Mouse (Mus musculus) stomach, embryonic 15.5 days (tissue): ENCODE data around the gene Pigz. TPM values are rescaled to one million over a fixed set of nuclear protein-coding genes. Genes with fewer than 3 reads are reported as not detected.

Experiments used
- ATAC-seq: fragments of 200-750 bp; cut with Nextera tagmentation; 2 replicates; pipeline ENCODE4 v1.8.0; 2017; ENCODE audit warnings: low read depth, moderate number of reproducible peaks, moderate TSS enrichment; ENCODE audit not compliant: insufficient read depth, low FRiP score
- H3K27ac ChIP-seq: fragments of 300-500 bp; sonication (generic); 2 replicates; pipeline ENCODE4 v1.5.1; 2015; ENCODE audit warnings: mild to moderate bottlenecking, inconsistent platforms
- H3K27me3 ChIP-seq: fragments of 300-500 bp; sonication (generic); replicated peaks from 2 replicates; pipeline ENCODE4 v1.6.1; 2015; ENCODE audit warnings: inconsistent platforms
- H3K36me3 ChIP-seq: fragments of 300-500 bp; sonication (generic); 2 replicates; pipeline ENCODE4 v1.6.1; 2015; ENCODE audit warnings: inconsistent platforms
- H3K4me1 ChIP-seq: fragments of 300-500 bp; sonication (generic); 2 replicates; pipeline ENCODE4 v1.6.1; 2015; ENCODE audit warnings: inconsistent platforms
- H3K4me2 ChIP-seq: fragments of 300-500 bp; sonication (generic); 2 replicates; pipeline ENCODE4 v1.6.1; 2015; ENCODE audit warnings: mild to moderate bottlenecking, inconsistent platforms
- H3K4me3 ChIP-seq: fragments of 300-500 bp; sonication (generic); replicated peaks from 2 replicates; pipeline ENCODE4 v1.5.1; 2015; ENCODE audit warnings: inconsistent platforms
- H3K9ac ChIP-seq: fragments of 300-500 bp; sonication (generic); 2 replicates; pipeline ENCODE4 v1.6.1; 2015; ENCODE audit warnings: inconsistent platforms
- H3K9me3 ChIP-seq: fragments of 300-500 bp; sonication (generic); 2 replicates; pipeline ENCODE4 v1.6.1; 2016; ENCODE audit warnings: inconsistent platforms
- WGBS: fragments of 180-500 bp; shearing (Covaris S2); methylation state at CpG from one replicate; pipeline ENCODE4 v1.1.7; 2015; 5-methylcytosine and 5-hydroxymethylcytosine counted together
- polyA plus RNA-seq: library from polyadenylated mRNA; unstranded; fragments of >200 nt; fragmentation: Nextera tagmentation; extraction: Ambion mirVana; gene quantifications from 2 replicates; pipeline ENCODE4 v1.2.1, GENCODE M21; 2015

Pigz gene
- polyA plus RNA-seq, 1 experiment from 2014 or later: 0.51 TPM

DNA sequence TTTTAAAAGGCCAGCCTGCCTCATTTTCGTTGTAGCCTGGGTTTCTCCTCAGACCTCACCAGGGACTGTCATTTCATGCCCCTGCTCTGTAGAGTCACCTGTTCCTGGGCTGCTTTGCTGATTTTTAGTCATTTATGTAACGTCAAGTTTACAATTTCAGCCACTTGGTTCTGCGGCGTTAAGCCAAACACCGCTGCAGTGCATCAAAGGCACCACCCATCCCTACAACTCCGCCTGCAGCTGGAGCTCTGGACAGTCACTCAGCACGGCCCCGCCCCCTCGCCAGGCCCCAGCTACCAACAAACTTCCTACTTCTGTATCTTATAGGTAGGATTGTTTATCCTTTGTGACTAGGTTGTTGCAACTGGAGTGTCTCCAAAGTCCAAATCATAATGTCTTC, 26.8 kb upstream of the Pigz start:
- no peak; the same call in 1 of the 2 replicates for ATAC-seq
- WGBS: 7% methylated on average over 9 of the region's 9 CpGs
- Histone ChIP-seq H3K27me3 (no peaks in the 10 kb centered on the region), H3K4me1 (0 out of 2 replicates have a peak, but pooled peaks cover 10% of the 10 kb centered on the region), H3K4me3 (no peak overlapping the region; the same call in 1 of the 2 replicates), H3K36me3 (no peaks in the 10 kb centered on the region), H3K9me3 (no peaks in the 10 kb centered on the region), H3K4me2 (peak overlapping the region; percentile 46), H3K9ac (no peak overlapping the region), H3K27ac (no peak overlapping the region)

DNA sequence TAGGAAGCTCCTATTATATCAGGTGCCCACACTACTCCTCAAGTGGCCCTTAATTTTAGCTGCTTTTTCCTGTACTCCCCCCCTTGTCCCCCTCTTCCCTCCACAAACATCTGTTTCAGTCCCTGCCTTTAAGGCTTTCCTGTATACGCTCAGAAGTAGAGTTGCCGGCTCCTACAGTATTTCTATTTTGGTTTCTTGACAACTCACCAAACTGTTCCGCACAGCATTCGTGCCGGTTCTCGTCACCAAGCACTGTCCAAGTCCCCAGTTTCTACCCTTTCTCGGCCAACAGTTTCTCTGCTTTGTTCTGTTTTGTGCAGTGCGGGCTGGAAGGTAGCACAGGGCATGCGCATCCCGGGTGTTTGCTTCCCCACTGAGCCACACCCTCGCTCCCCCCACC, 24.7 kb upstream of the Pigz start:
- 52% methylated on average over 11 of the region's 11 CpGs for WGBS
- no peak for ATAC-seq

DNA sequence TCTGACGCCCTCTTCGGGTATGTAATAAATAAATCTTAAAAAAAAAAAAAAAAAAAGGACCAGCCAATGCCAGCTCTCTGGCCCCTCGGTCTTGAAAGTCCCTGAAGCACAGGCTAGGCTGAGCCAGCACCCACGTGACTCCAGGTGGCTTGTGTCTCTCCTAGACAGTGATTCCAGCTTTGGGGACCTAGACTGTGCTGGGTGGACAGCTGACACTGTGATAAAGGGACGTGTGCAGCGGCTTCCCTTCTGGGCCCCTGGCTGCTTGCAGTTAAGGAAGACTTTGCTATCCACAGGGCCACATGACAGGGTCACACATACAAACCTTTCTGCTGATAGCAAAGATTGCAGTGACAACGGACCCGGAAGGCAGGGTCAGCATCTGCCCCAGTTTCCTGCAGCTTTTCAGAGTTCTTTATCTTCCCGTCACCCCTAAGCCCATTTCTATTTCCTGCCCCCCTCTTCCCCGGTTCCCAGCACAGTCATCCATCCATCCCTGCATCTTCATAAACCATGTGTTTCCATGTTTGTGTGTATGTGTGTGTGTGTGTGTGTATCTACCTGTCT, 23.3 kb upstream of the Pigz start:
- WGBS: 52% methylated on average over 10 of the region's 10 CpGs
- H3K4me1 ChIP-seq: 0 out of 2 replicates have a peak, but pooled peaks cover 10% of the 10 kb centered on the region
- H3K4me3 ChIP-seq: no peak overlapping the region
- H3K9ac ChIP-seq: no peak overlapping the region
- no peak overlapping the region for H3K27ac ChIP-seq
- no peaks in the 10 kb centered on the region for H3K27me3 ChIP-seq
- no peak for ATAC-seq
- H3K4me2 ChIP-seq: no peak overlapping the region
- H3K36me3 ChIP-seq: no peaks in the 10 kb centered on the region
- H3K9me3 ChIP-seq: no peaks in the 10 kb centered on the region

More for the DNA sequence above, 24.7 kb upstream of the Pigz start:
- no peak overlapping the region for H3K27ac ChIP-seq
- H3K4me1 ChIP-seq: 0 out of 2 replicates have a peak, but pooled peaks cover 10% of the 10 kb centered on the region
- H3K4me2 ChIP-seq: no peak overlapping the region
- no peak overlapping the region for H3K9ac ChIP-seq
- no peaks in the 10 kb centered on the region for H3K36me3 ChIP-seq
- H3K4me3 ChIP-seq: no peak overlapping the region
- no peaks in the 10 kb centered on the region for H3K9me3 ChIP-seq
- H3K27me3 ChIP-seq: no peaks in the 10 kb centered on the region

DNA sequence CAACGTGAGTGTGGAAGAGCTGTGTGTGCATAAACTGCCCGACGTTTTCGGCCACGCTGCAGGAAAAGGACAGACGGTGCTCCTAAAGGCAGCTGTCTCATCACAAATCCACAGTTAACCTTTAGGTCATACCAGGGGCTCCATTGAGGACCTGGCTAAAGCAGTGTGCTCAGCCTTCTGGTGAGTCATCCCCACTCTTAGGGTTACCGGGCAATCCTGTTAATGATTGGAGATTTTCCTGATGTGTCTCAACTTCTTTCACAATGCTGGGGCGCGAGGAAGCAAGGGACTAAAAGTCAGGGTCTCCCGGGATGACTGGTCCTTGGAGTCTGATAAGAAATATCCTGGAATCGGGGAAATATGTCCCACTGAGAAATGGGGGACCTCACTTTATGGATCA, 15.9 kb upstream of the Pigz start:
- Histone ChIP-seq H3K4me1 (no peaks in the 10 kb centered on the region), H3K4me3 (no peak overlapping the region), H3K4me2 (peak overlapping the region; percentile 48), H3K27ac (no peak overlapping the region), H3K27me3 (no peaks in the 10 kb centered on the region), H3K36me3 (no peaks in the 10 kb centered on the region), H3K9ac (no peak overlapping the region), H3K9me3 (no peaks in the 10 kb centered on the region)
- no peak for ATAC-seq
- WGBS: 60% methylated on average over 11 of the region's 11 CpGs

DNA sequence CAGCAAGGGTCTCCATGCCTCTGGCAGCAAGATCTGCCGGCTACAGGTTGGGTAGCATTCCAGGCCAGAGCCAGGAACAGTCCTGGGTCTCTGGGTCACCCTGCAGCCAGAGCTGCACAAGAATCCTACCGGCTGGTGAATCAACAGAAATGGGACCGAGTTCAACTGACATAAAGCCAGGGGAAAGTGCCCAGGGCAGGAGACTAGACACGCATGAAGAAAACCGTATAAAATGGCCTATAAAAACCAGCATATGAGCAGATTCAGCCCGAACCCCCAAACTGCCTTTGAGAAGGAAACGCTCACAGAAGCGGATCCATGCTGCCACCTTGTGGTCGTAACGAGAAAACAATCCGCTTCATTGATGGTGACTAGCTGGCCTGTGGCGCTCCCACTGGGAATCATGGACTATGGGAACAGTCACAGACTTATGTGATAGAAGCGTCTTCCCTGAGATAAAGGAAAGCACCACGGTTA, 15.4 kb upstream of the Pigz start:
- WGBS: 3% methylated on average over 14 of the region's 14 CpGs
- Histone ChIP-seq H3K36me3 (no peaks in the 10 kb centered on the region), H3K9me3 (no peaks in the 10 kb centered on the region), H3K27me3 (no peaks in the 10 kb centered on the region), H3K9ac (no peak overlapping the region), H3K4me1 (no peaks in the 10 kb centered on the region), H3K4me2 (peak overlapping the region; percentile 48), H3K4me3 (no peak overlapping the region), H3K27ac (no peak overlapping the region)
- no peak for ATAC-seq

DNA sequence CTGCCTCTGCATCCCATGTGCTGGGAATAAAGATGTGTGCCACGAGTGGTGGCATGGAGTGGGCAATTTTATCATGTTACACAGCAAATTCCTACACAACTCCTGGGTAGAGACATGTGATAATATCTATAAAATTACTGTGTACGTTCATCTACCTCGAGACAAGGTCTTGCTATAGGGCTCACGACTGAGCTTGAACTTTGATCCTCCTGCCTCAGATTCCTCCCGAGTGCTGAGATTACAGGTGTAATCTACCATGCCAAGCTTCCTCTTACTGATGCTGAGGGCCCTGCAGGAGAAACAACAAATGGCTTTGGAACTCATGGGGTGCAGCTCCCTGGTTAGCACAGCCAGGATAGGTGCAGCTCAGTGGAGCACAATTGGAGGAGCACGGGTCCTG, 9.3 kb upstream of the Pigz start:
- ATAC-seq: no peak
- 75% methylated on average over 6 of the region's 6 CpGs for WGBS
- Histone ChIP-seq H3K27me3 (no peaks in the 10 kb centered on the region), H3K4me2 (no peak overlapping the region), H3K4me1 (no peaks in the 10 kb centered on the region), H3K4me3 (no peak overlapping the region), H3K9ac (no peak overlapping the region), H3K36me3 (no peaks in the 10 kb centered on the region), H3K27ac (no peak overlapping the region), H3K9me3 (no peaks in the 10 kb centered on the region)

DNA sequence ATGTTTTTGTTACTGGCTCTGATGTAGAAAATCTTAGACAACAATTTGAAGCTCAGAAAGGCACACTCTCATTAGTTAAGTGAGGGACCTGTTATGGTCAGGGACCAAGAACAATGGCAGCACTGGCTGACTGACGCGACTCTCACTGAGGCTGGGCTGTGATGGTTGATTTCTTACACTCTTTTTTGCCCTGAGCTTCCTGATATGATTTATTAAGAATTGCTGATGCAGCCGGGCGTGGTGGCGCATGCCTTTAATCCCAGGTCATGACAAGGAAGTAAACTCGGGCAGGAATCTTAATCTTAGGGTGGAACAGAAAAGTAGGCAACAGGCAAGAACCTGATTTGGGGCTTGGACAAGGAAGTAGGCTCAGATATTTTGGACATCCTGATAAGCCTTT, 7.6 kb upstream of the Pigz start:
- Histone ChIP-seq H3K36me3 (no peaks in the 10 kb centered on the region), H3K27ac (no peak overlapping the region; the same call in 1 of the 2 replicates)
- 62% methylated on average over 6 of the region's 6 CpGs for WGBS

DNA sequence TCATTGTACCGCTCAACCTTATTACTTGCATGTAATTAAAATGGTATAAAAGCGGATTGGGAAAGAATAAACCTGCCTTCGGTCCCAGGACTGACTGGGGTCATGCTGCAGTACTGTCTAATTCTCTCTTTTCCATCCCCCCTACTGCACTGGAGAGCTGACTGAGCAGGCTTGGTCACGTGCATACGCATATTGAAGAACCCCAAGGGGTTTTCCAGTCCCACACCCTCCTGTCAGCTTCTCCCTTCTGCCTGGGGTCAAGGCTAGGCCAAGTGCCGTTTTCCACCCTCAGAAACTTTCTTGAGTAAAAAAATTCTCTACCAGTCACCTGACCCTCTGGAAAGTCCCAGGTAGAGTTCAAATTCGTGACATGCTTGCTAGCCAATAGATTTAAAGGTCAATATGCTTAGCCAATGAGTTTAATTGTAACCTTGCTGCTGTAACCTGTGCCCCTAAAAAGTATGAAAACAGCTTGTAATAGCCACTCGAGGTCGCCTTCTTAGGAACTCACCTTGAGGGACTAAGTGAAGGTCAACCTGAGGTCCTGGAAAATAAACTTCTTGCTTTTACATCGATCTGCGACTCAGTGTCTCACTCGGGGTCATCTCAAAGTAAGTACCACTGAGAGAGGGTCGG, 7.0 kb upstream of the Pigz start:
- H3K9me3 ChIP-seq: no peaks in the 10 kb centered on the region
- H3K4me1 ChIP-seq: no peaks in the 10 kb centered on the region
- H3K4me2 ChIP-seq: no peak overlapping the region
- no peak overlapping the region for H3K4me3 ChIP-seq
- no peak for ATAC-seq
- no peak overlapping the region for H3K9ac ChIP-seq
- no peaks in the 10 kb centered on the region for H3K36me3 ChIP-seq
- H3K27ac ChIP-seq: no peak overlapping the region; the same call in 1 of the 2 replicates
- no peaks in the 10 kb centered on the region for H3K27me3 ChIP-seq
- WGBS: 77% methylated on average over 13 of the region's 13 CpGs

More for the DNA sequence above, 7.6 kb upstream of the Pigz start:
- no peaks in the 10 kb centered on the region for H3K27me3 ChIP-seq
- H3K9me3 ChIP-seq: no peaks in the 10 kb centered on the region
- no peak for ATAC-seq
- H3K4me1 ChIP-seq: no peaks in the 10 kb centered on the region
- H3K9ac ChIP-seq: no peak overlapping the region
- H3K4me3 ChIP-seq: no peak overlapping the region
- no peak overlapping the region for H3K4me2 ChIP-seq

DNA sequence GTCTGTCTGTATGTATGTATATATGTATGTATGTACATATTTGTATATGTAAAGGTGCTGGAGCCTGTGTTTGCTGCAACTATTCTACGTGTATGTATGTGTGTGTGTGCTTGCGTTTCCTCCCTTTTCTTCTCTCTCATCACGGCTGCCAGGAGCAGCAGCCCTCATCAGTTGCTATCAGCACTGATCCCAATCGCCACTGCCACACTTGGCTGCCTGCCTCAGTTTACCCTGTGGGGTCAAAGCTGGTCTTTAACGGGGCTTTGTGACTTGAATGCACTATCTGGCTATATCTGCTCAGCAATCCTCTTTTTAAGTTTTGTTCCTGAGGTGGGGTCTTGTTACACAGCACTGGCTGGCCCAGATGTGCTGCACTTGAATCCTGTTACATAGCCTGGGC, 6.2 kb upstream of the Pigz start:
- Histone ChIP-seq H3K4me1 (no peaks in the 10 kb centered on the region), H3K36me3 (no peaks in the 10 kb centered on the region), H3K27ac (no peak overlapping the region), H3K4me2 (no peak overlapping the region), H3K27me3 (no peaks in the 10 kb centered on the region), H3K9ac (no peak overlapping the region), H3K4me3 (no peak overlapping the region), H3K9me3 (no peaks in the 10 kb centered on the region)
- 84% methylated on average over 5 of the region's 5 CpGs for WGBS
- no peak for ATAC-seq

DNA sequence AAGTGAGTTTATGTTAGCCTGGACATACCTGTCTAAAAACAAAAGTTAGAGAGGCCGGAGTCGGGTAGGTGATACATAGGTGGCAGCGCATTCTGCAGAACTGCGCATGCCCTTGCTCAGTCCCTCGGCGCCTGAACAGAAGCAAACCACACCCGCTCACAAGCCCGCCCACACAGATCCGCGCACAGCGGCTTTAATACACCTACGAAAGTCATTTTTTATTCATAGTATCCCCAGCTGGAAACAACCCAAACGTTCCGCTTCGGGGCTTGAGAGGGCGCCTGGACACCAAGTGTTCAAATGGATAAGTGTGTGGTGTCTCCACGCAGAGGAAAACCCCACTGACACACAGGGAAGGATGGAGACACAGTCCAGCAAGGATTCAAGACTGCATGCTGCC, 2.3 kb upstream of the Pigz start:
- Histone ChIP-seq H3K27me3 (peaks cover 30% of the 10 kb centered on the region), H3K27ac (no peak overlapping the region), H3K9ac (no peak overlapping the region), H3K4me1 (peaks cover 20% of the 10 kb centered on the region), H3K9me3 (no peaks in the 10 kb centered on the region), H3K36me3 (no peaks in the 10 kb centered on the region), H3K4me2 (0 out of 2 replicates have a peak overlapping the region, but pooled peaks have one; percentile 16), H3K4me3 (no peak overlapping the region)
- WGBS: 51% methylated on average over 17 of the region's 17 CpGs
- ATAC-seq: no peak

DNA sequence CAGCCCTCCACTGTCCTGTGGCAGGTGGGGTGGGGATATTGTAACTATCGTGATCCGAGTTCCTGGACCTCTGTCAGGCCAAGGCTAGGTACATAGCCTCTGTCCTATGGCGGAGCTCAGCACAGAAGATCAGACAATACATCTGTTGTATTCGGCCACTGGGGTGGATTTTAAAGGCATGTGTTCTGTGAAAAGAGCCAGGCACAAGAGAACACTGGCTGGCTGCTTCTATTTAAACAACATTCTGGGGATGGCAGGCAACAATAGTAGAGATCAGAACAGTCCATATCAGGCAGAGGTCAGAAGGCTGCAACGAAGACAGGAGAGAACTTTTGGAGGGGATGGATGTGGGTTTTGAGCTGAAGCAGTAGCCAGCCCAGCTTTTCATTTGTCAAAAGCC, 1.4 kb upstream of the Pigz start:
- Histone ChIP-seq H3K4me2 (no peak overlapping the region), H3K9ac (no peak overlapping the region), H3K27me3 (peaks cover 30% of the 10 kb centered on the region), H3K36me3 (no peaks in the 10 kb centered on the region), H3K9me3 (no peaks in the 10 kb centered on the region), H3K27ac (no peak overlapping the region; the same call in 1 of the 2 replicates), H3K4me1 (peaks cover 20% of the 10 kb centered on the region), H3K4me3 (no peak overlapping the region)
- ATAC-seq: no peak
- WGBS: 63% methylated on average over 5 of the region's 5 CpGs

DNA sequence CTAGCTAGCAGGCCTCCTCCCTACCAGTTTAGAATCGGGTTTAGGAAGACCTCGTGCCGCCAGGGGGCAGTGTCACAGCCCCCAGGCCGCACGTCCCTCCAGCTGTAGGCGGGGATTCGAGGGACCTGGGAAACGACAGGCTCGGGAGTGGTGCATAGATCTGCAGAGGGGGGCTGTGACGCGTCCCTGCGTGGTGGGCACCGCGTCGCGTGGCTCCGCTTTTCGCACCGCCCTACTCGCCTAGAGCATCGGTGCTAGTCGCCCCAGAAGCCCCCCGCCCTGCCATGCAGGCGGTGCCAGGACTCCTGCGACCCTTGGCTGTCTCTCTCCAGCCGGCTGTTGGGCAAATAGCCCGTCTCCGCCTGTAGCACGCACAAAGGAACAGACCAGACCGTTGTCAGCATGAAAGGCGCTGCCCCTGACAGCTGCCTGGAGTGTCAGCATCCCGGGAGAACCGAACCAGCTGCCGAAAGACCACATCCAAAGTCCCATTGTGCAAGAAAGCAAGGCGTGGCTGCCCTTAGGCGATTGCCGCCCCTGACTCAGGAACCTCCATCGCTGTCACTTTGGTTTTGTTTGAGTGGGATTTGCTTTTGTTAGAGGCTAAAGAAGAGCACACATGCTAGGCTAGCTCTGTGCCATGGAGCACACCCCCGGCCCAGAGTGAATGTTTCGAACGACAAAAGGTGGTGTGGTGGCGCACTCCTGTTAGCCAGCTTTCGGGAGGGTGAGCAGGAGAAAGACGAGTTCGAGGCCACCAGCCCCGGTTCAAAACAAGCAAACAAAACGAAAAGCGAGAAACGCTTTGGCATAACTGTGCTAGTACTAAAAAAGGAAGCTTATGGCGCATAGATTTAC, 582 bp upstream of the Pigz start:
- peaks cover 20% of the 10 kb centered on the region for H3K4me1 ChIP-seq

More for the DNA sequence above, 582 bp upstream of the Pigz start:
- Histone ChIP-seq H3K4me3 (peak overlapping the region; percentile 48), H3K27ac (peak overlapping the region; percentile 3; the same call in 1 of the 2 replicates), H3K9me3 (no peaks in the 10 kb centered on the region), H3K27me3 (peaks cover 30% of the 10 kb centered on the region), H3K36me3 (no peaks in the 10 kb centered on the region), H3K4me2 (peak overlapping the region; percentile 92), H3K9ac (peak overlapping the region; percentile 4; the same call in 1 of the 2 replicates)
- peak; percentile 84 for ATAC-seq
- 1% methylated on average over 50 of the region's 50 CpGs for WGBS
